Mouse (Mus musculus) intestine, postnatal 0 days (tissue): ENCODE data around the gene Pde8b. TPM values are rescaled to one million over a fixed set of nuclear protein-coding genes. Genes with fewer than 3 reads are reported as not detected.

Experiments
- ATAC-seq: fragments of 200-750 bp; cut with Nextera tagmentation; 2 replicates; pipeline ENCODE4 v1.8.0; 2017; ENCODE audit warnings: mild to moderate bottlenecking, moderate TSS enrichment, moderate library complexity
- H3K27ac ChIP-seq: fragments of 300-500 bp; sonication (generic); 2 replicates; pipeline ENCODE4 v1.5.1; 2014; ENCODE audit warnings: mild to moderate bottlenecking, low read depth, low read length, moderate library complexity
- H3K27me3 ChIP-seq: fragments of 300-500 bp; sonication (generic); replicated peaks from 2 replicates; pipeline ENCODE4 v1.6.1; 2014; ENCODE audit warnings: low read length, mixed read lengths; ENCODE audit not compliant: control insufficient read depth, insufficient read depth
- H3K36me3 ChIP-seq: fragments of 300-500 bp; sonication (generic); 2 replicates; pipeline ENCODE4 v1.6.1; 2014; ENCODE audit warnings: mild to moderate bottlenecking, moderate library complexity; ENCODE audit not compliant: control insufficient read depth, insufficient read depth
- H3K4me1 ChIP-seq: fragments of 300-500 bp; sonication (generic); replicated peaks from 2 replicates; pipeline ENCODE4 v1.6.1; 2014; ENCODE audit warnings: antibody characterized with exemption, low read length, mixed read lengths; ENCODE audit not compliant: control insufficient read depth, insufficient read depth
- H3K4me2 ChIP-seq: fragments of 300-500 bp; sonication (generic); replicated peaks from 2 replicates; pipeline ENCODE4 v1.6.1; 2014; ENCODE audit warnings: low read depth, mild to moderate bottlenecking, moderate library complexity
- H3K4me3 ChIP-seq: fragments of 300-500 bp; sonication (generic); 2 replicates; pipeline ENCODE4 v1.5.1; 2014; ENCODE audit warnings: low read depth, low read length
- H3K9ac ChIP-seq: fragments of 300-500 bp; sonication (generic); 2 replicates; pipeline ENCODE4 v1.6.1; 2014; ENCODE audit warnings: mild to moderate bottlenecking, low read depth, low read length
- H3K9me3 ChIP-seq: fragments of 300-500 bp; sonication (generic); 2 replicates; pipeline ENCODE4 v1.6.1; 2016; ENCODE audit warnings: mixed run types; ENCODE audit not compliant: control insufficient read depth
- CTCF ChIP-seq: sonication (generic); IDR thresholded peaks from 2 replicates; pipeline ENCODE4 v1.5.1; 2016; ENCODE audit warnings: low read depth, mild to moderate bottlenecking, control low read depth, antibody characterized with exemption, moderate library complexity
- WGBS: fragments of 180-500 bp; shearing (Covaris S2); extraction: QIAGEN DNeasy Blood & Tissue Kit; methylation state at CpG from one replicate; pipeline ENCODE4 v1.1.7; 2014; 5-methylcytosine and 5-hydroxymethylcytosine counted together
- polyA plus RNA-seq: library from polyadenylated mRNA; unstranded; fragments of >200 nt; fragmentation: Nextera tagmentation; extraction: Ambion mirVana; gene quantifications from 2 replicates; pipeline ENCODE4 v1.2.1, GENCODE M21; 2015

Gene Pde8b
- polyA plus RNA-seq, 1 experiment from 2014 or later: 6.2 TPM

DNA sequence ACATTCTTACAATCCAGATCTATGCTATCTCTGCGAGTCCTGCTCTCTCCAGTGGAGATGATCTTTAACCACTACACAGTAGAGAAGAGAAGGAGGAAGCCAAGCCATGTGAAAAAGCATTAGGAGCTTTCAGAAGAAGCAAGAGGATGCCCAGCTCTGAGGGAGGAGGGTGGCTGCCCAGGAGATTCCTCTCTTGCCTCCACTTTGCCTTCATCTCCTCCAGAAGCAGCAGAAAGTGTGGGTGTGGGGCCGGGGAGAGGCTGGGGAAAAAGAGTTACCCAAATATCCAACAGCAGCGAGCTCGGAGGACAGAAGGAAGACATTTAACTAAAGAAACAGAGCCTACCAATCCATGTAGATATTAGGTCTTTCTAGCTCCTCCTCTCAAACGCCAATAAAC, 164.1 kb downstream of the Pde8b start:
- Histone ChIP-seq H3K9ac (no peak overlapping the region), H3K4me3 (no peak overlapping the region), H3K36me3 (peaks cover 9% of the 10 kb centered on the region), H3K9me3 (no peaks in the 10 kb centered on the region), H3K27ac (no peak overlapping the region), H3K4me2 (no peak overlapping the region), H3K4me1 (no peaks in the 10 kb centered on the region), H3K27me3 (no peaks in the 10 kb centered on the region)
- ATAC-seq: no peak
- 61% methylated on average over 5 of the region's 5 CpGs for WGBS
- no peak for TF ChIP-seq CTCF

DNA sequence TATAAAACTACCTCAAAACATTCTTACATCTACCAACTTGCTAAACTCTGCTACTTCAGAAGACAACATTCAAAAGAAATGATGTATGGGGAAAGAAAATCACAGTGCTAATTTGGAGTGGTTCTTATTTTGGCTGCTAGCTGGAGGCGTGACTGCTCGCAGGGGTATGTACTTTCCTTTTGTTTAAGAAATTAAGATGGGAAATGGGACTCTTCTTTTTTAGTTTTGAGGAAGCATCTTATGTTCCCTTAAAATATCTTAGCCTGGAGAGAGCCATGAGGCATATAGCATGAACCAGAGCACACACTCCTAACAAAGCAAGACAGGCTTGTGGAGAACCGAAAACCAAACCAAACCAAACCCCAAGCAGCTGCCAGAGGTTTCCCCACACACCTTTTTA, 167.5 kb downstream of the Pde8b start:
- 89% methylated on average over 3 of the region's 3 CpGs for WGBS
- H3K27me3 ChIP-seq: no peaks in the 10 kb centered on the region
- no peaks in the 10 kb centered on the region for H3K4me1 ChIP-seq
- H3K4me3 ChIP-seq: no peak overlapping the region
- no peak overlapping the region for H3K9ac ChIP-seq
- H3K36me3 ChIP-seq: no peaks in the 10 kb centered on the region
- H3K9me3 ChIP-seq: no peaks in the 10 kb centered on the region
- no peak for ATAC-seq
- H3K27ac ChIP-seq: no peak overlapping the region
- no peak for TF ChIP-seq CTCF
- H3K4me2 ChIP-seq: no peak overlapping the region

DNA sequence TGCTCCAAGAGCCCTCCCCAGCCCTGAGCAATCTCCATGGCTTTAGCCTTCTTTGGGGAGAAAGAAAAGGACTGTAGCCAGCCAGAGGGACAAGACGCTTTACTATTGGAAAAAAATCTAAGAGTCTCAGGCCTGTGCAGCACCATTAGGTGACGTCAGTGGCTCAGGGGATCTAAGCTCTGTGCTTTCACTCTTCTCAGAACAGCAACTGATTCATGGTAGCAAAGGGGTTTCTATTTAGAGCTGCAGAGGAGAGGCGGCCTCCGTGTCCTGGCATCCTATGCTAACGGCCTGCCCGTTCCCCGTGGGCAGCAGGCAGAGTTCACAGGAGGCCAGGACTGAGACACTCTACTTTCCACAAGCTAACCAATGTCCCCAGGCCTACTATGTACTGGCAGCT, 169.1 kb downstream of the Pde8b start:
- 88% methylated on average over 7 of the region's 7 CpGs for WGBS
- Histone ChIP-seq H3K27me3 (no peaks in the 10 kb centered on the region), H3K9ac (no peak overlapping the region), H3K4me2 (no peak overlapping the region), H3K4me3 (no peak overlapping the region), H3K27ac (no peak overlapping the region), H3K4me1 (no peaks in the 10 kb centered on the region), H3K36me3 (no peaks in the 10 kb centered on the region), H3K9me3 (no peaks in the 10 kb centered on the region)
- no peak for TF ChIP-seq CTCF
- no peak for ATAC-seq

DNA sequence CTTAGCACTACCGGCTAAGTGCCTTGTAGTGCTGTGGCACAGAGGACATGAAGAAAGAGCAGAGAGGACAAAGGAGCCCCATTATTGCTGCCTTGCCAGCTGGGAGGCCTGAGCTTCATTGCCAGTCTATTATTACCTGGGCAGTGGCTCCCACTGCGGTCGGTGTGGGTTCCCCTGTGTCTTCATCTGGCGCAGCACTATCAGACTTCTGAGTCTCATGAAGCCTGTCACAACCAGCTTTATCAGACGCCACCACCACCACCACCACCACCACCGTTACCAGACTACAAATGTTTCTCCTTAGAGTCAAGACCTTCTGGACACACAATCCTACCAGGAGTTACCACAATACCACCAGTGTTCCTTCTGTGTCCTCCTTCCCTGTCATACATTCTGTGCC, 171.6 kb downstream of the Pde8b start:
- 69% methylated on average over 6 of the region's 6 CpGs for WGBS

DNA sequence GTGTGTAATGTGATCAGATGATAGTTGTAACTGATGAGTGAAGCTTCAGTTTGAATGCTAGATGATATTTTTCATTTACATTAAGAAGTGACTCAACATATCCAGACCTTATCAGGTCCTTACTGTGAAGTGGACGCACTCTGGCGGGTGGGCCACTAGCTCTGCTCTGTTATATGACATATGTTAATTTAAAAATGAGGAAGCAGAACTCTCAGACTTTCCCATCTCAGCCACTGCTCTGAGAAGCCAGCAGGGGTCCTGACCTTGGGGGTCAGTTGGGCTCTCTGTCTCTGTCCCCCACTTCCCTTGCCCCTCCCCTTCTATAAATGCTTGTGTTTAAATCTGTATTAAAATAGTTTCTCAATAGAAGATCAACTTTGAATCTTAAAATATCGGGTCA, 172.4 kb downstream of the Pde8b start:
- TF ChIP-seq CTCF: no peak
- no peak overlapping the region for H3K4me2 ChIP-seq
- H3K4me3 ChIP-seq: no peak overlapping the region
- H3K4me1 ChIP-seq: no peaks in the 10 kb centered on the region
- H3K27ac ChIP-seq: no peak overlapping the region
- no peaks in the 10 kb centered on the region for H3K27me3 ChIP-seq
- 83% methylated on average over 3 of the region's 3 CpGs for WGBS
- H3K9ac ChIP-seq: no peak overlapping the region
- H3K36me3 ChIP-seq: no peaks in the 10 kb centered on the region
- no peak for ATAC-seq
- no peaks in the 10 kb centered on the region for H3K9me3 ChIP-seq

More for the DNA sequence above, 171.6 kb downstream of the Pde8b start:
- ATAC-seq: no peak
- no peak overlapping the region for H3K4me2 ChIP-seq
- no peaks in the 10 kb centered on the region for H3K36me3 ChIP-seq
- no peak overlapping the region for H3K9ac ChIP-seq
- H3K9me3 ChIP-seq: no peaks in the 10 kb centered on the region
- no peaks in the 10 kb centered on the region for H3K4me1 ChIP-seq
- H3K27ac ChIP-seq: no peak overlapping the region
- no peaks in the 10 kb centered on the region for H3K27me3 ChIP-seq
- H3K4me3 ChIP-seq: no peak overlapping the region
- TF ChIP-seq CTCF: no peak

DNA sequence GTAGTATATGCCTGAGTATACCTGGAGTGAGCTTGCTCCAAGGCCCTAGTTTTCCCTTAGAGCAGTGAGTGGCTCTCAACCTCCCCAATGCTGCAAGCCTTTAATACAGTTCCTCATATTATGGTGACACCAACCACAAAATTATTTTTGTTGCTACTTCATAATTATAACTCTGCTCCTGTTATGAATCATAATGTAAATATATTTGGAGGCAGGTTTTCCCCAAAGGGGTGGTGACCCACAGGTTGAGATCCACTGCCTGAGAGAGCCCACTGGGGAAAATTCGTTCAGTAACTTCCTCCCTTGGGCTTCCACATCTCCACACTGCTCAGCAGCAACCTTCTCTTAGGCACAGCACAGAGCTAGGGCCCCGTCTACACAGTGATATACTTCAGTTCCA, 174.0 kb downstream of the Pde8b start:
- Histone ChIP-seq H3K27ac (no peak overlapping the region), H3K4me1 (no peaks in the 10 kb centered on the region), H3K9ac (no peak overlapping the region), H3K9me3 (no peaks in the 10 kb centered on the region), H3K27me3 (no peaks in the 10 kb centered on the region), H3K4me2 (no peak overlapping the region), H3K4me3 (no peak overlapping the region), H3K36me3 (no peaks in the 10 kb centered on the region)
- no peak for TF ChIP-seq CTCF
- 71% methylated on average over 2 of the region's 2 CpGs for whole genome bisulfite sequencing
- no peak for ATAC-seq
